Mouse (Mus musculus) fat pad, adult 2 months (tissue): ENCODE data around the gene Gpx2.
"Not testable (repeated sequence)": the region's sequence is repeated elsewhere in the genome, so short reads cannot be mapped to it uniquely, and the experiment has no call there.

Source experiments
- DNase-seq: peaks from one replicate; pipeline ENCODE4 v3.0.0-alpha.2; 2011; ENCODE audit warnings: low read depth, low spot score; ENCODE audit errors: extremely low read depth

Gene Gpx2

DNA sequence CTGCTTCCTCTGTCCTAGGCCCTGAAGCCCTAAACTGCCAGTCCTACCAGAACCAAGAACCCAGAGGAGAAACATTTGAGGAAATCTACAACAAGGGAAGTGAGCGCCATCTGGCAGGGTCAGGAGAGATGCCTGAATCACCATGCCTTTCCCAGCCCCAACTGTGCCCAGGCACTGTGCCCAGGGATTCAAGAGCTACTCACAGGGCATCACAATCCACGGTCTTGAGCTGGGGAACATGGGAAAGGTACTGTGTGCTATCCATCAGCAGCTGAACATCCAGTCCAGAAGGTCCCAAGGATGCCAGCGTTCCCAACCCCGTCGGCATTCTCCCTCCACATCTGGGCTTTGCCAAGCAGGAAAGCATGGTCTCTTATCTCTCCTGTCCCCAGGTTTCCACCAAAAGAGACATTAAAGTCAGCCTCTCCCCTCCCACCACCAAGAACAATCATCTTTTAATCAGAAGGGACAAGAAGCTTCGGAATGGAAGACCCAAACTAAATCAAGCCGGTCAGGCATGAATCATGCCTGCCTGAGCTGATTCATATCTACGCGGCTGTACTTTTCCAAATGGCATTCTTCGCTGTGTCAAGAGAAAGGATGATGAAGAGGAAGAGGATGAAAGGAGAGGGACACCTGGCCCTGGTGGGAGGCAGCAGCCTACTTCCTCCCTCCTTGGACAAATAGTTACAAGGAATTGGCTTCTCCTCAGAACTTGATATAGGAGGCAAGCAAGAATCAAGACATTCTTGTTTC lies 9.9 kb upstream of the Gpx2 start:
- DNase-seq: no peak

DNA sequence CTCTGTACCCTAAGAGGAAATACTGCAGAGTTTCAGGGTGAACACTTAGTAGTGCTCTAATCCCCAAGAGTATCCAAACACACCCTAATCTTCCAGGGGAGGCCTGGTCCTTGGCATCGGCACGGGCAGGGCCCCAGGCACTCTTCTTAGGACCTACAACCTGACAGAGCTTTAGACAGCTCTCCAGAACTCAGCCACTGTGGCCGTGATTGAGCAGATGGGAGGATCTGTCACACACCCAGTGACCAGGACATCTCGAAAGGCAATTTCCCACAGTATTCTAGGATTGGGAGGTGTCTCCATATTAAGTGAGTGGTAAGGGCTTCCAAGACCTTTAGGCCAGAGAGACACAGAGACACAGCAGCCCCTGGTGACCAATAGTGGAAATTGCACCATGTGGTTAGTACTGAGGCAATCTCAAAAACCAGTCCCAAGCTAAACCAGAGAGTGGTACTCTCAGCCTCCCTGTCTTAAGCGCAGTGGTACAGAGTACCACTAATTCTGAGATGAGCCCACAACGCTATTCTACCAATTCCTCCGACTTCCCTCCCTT lies 8.4 kb upstream of the Gpx2 start:
- DNase-seq: no peak

DNA sequence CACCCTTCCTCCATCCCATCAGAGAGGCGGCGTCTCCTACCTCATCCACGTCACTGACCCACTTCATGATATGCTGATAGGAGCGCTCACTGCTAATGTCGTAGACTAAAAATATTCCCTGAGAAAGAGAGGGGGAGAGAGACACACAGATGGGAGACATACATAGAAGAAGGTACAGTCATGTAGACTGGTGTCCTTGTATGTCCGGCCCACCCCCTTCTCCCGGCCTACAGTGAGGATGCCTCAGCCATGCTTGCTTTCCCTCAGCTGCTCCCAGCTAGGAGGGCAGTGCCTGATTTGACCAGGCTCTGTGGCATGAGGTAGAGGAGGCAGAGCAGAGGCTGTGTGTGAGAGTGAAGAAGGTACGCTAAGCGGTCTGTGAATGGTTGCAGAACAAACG lies 7.7 kb upstream of the Gpx2 start:
- DNase-seq: no peak

DNA sequence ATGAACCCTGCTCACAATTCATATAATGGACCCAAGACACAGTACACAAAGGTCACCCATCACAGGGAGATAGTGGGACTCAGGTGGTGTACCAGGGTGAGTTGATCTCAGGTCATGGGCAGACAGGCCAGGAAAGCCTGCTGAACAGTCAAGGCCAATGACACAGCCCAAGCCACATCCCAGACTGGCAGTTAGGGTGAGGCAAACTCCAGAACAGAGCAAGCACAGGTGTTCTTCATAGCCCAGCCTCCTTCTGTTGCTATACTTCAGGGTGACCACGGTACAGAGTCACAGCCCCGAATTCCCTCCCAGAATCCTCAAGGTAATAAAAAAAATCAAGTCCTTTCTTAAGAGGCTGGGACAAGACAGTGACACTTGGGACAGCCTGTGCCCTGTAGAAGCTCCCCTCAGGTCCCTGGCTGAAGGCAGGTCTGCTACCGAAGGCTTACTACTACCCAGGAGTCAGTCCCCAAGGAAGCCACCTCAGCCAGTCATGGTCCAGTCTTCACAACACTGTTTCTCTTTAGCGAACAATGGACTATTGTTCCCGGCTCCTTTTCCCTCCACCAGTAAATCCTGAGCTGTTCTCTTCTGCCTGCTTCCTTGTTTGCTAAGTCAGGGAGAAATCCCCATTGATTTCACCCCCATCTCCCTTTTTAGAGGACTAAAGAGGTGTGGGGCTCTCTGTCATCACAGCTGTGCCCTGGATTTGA lies 2.8 kb upstream of the Gpx2 start:
- DNase-seq: no peak

DNA sequence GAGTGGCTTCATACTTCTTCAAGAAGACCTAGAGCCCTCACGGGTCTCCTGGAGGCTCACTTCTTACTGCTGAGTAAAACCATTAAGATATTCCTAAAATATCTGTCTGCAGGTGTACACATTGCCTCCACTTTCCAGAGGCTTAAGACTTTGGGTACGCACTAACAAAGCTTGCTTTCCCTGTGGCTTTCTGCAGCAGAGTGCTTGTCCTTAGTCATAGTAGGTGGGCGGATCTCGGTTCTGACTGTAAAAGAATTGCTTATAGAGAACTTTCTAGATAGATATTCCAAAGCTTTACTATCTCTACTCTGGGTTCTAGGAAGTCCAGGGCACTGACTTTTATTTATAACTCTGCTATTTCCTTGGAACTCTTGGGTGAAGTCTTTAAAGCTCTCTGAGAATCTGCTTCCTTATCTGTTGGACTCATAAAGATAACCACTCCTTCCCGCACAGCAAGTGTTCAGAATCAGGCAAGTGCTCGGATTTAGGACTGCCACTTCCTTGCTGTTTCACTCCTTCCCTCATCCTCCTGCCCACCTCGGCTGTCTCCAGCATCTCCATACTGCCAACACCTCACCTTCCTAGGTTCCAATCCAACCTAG lies 1.7 kb upstream of the Gpx2 start:
- DNase-seq: no peak

DNA sequence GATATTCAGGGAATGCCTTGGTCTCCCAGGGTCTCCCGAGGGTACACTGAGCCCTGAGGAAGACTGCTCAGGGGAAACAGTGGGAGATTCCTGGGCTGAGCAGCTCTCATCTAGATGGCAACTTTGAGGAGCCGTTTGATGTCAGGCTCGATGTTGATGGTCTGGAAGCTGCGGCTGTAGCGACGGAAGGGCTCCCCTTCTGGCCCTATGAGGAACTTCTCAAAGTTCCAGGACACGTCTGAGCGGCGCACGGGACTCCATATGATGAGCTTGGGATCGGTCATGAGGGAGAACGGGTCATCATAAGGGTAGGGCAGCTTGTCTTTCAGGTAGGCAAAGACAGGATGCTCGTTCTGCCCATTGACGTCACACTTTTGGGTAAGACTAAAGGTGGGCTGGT lies 2.8 kb downstream of the Gpx2 start:
- DNase-seq: not testable (repeated sequence)

DNA sequence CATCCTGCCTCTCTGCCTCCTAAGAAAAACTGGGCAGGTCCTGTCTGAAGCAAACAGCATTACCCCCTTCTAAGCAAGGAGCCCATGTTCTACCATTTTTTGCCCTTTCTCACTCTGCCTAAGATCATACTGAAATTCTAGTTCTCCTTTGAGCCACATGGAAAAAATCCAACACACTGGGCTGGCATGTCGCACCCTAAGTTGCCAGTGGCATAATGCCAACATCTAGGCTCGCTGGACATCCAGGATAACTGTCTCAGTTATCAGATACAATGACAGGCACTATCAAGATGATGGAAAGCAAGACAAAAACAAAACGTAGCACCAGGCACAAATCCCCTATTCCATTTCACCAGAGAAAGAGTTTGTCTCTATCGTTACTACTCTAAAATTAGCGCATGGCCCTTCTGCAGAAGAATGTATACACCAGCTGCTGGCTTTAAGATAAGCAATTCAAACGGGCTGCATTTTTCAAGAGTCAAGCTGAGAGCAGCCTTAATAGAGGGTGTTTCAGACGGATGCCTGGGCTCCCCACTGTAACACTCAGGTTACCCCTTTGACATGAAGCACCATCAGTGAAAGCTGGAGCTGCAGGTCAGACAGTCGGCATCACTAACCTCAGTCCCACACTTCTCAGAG lies 4.8 kb downstream of the Gpx2 start:
- no peak for DNase-seq

DNA sequence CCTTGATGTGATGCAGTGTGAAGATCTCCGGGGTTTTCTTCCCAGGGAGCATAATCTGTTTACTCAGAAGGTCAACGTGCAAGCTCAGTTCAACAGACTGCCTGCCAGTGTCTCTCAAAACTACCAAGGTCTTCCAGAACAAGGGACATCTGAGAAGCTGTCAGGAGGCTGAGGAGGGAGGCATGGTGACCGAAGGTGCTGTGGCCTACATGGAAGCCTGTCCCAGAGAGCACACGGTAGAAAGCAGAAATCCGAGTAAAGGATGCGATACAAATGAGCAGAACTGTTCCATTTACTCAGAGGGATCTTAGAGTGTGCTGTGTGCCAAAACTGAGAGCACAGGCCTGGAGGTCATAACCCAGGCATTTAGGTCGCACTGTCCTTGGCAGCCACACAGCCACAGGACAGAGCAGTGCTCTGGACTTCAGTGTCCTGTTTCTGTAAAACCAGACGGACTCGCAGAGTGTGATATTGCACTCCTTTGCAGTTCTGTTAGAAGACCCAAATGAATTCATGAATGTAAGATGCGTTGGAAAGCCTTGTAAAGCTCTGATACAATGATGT lies 11.2 kb downstream of the Gpx2 start:
- DNase-seq: no peak

DNA sequence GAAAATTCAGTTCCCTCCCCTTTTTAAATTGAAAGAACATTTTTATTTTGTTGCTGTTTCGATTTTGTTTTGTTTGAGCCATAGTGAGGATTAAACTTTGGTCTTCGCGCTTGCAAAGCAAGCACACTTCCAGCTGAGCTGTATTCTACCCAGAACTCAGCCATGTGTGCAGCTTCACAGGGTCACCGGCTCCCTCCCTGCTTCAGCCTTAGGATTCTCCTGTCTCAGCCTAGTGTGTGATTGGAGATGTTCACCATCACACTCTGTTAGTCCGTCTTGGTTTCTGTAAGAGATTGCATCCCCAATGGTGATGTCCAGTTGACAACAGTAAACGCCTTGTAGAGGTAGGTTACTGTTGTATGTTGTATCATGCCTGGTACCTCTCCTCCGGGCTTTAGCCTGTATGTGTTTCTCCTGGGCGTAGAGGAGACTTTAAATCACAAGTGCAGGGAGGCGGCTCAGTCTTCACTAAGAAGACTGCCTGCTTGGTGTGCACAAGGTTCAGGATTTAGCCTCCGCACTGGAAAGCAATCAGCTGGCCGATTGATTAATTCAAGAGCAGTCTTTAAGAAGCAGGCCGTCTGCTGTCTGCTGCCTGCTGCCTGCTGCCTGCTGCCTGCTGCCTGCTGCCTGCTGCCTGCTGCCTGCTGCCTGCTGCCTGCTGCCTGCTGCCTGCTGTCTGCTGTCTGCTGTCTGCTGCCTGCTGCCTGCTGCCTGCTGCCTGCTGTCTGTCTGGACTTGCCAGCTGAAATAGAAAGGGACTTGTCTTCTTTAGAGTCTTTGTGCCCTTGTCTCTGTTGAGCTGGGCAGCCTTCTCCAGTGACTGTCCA lies 14.5 kb downstream of the Gpx2 start:
- DNase-seq: no peak

DNA sequence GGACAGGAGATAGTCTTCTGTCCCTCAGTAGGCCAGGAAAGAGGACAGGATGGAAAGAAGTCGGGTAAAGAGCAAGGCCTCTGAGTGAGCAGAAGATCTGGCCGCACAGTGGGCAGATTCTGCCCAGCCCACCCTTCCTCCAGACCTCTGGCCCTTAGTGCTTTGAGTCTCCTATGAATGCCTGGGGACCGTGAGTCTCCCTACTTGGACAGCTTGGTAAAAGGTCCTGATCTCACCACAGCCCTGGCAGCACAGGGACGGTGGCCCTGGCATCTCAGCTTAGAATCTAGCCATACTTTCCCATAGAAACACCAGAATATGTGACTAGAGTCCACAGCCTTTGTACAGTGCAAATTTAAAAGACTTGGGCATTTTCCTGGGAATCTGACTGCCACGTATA lies 15.4 kb downstream of the Gpx2 start:
- DNase-seq: no peak

DNA sequence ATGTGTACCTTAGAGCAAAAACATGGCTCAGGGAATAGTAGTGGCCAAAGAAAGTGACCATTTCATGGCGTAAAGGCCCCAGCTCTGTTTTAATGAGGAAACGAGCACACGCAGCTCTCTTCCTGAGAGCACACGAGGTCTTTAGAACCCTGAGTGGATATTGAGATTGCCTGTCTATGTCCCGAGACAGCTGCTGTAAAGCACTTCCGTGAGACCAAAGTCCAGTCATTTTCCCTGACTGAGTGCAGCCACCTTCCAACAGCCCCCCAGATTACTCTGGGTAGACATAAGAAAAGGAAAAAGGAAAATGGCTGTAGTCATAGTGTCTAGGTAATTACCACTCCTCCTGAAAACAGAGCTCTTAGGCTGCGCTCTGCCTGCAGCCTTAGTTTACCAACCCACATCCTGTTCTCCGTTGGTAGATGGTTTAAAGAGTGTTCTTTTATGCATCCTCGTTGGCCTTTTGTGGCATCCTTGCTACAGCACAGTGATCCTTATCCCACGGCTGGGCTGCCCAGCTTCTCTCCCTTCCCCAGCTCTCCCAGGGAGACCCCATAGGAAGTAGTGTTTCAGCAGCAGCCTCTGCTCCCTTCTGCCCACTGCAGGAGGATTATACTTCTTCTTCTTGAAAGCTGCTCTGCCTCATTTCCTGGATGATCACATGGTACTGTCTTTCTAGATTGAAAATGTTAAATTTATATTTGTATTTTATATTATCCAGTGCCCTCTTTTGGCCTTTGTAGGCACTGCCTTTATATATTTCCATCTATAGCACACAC lies 16.9 kb downstream of the Gpx2 start:
- no peak for DNase-seq

DNA sequence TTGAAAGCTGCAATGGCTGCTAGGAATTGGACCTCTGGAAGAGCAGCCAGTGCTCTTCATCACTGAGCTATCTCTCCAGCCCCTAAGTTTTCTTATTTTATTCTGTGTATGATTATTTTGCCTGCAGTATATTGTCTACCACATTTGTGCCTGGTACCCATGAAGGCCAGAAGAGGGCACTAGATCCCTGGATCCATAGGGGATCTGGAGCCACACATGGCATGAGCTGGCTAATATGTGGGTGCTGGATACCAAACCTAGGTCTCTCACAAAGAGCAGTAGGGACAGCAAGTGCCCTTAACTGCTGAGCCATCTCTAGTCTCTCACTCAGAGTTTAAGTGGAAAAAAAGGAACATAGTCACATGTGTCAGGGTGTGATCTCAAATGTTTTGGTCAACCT lies 17.5 kb downstream of the Gpx2 start:
- DNase-seq: no peak

DNA sequence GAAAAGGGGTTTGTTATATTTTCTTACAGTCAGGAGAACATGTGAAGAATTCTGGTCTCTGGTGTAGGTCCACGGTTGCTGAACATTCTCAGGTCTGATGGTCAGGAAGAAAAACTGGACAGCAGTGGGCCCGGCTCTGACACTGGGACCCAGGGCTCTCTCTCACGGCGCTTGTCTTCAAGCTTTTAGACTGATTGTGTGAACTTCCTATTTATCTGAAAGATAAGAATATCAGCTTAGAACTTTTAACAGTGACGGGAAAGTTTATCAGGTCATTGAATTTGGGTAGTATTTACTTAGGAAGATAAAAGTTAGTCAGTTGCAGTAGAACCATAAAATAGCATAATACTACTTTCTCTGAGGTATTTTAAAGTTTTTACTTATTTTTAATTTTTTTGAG lies 18.5 kb downstream of the Gpx2 start:
- DNase-seq: no peak

DNA sequence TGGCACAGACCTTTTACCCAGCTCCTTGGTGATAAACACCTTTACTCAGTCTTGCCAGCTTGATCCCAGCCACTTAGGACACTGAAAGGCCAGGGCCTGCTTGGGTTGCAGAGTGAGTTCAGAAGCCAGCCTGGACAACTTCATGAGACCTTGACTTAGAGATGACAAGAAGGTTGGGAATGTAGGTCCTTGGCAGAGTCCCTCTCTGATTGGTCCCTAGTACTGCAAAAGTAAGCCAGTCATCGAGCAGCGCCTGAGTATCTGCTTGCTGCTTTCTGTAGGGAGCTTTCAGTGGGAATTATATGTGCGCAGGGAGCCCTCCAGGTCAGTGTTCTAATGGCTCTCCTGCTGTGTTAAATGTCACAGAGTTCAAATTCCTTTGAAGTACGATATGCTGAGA lies 20.2 kb downstream of the Gpx2 start:
- no peak for DNase-seq

DNA sequence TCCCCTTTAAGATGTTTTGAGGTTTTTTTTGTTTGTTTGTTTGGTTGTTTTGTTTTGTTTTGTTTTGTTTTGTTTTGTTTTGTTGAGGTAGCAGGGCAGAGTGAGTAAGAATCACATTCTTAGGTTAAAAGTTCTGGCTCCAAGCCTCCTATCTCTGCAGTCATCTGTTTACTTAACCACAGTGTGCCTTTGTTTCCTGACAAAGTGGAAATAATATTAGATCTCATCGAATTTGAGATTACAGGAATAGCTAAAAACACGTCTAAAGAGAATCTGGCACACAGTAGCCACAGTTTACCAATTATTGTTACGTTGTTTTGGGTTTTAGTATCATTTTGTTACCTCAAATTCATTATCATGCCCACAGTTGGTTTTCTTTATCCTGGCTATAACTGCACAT lies 20.7 kb downstream of the Gpx2 start:
- no peak for DNase-seq

DNA sequence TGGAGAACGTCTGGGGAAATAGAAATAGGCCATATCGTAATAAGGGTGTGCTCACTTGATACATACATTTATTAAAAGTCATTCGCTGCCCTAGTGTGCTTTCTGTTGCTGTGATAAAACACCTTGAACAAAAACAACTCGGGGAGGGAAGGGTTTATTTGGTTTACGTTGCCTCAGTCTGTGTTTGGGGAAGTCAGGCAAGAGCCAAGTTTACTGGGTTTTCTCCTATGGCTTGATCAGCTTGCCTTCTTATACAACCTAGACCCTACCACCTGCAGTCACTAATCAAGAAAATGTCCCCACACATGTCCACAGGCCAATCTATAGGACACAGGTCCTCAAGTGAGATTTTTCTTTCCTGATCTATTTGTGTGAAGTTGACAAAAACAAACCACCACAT lies 23.8 kb downstream of the Gpx2 start:
- no peak for DNase-seq

DNA sequence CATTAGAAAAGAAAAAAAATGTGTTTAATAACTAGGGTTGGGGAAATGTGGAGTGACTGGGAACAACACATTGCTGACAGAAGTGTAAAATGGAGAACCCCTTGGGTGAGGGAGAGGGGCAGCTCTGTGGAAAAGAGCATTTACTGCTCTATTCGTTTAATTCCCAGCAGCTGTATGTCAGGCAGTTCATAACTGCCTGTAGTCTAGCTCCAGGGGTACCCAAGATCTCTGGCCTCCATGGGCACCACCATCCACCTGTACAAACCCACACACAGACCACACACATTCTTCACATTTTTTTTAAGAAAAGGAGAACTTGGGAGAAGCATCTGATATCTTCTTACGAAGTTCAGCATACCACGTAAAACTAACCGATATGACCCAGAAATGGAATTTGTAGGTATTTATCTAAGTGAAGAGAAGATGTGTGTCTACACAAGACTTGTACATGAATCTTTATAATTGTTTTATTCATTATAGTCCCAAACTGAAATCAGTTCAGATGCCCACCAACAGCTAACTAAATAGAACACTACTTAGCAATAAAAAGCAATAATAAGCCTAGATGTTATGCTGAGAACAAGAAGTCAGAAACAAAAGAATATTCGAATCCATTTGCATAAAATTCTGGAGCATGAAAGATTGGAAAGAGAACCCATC lies 24.4 kb downstream of the Gpx2 start:
- DNase-seq: no peak

DNA sequence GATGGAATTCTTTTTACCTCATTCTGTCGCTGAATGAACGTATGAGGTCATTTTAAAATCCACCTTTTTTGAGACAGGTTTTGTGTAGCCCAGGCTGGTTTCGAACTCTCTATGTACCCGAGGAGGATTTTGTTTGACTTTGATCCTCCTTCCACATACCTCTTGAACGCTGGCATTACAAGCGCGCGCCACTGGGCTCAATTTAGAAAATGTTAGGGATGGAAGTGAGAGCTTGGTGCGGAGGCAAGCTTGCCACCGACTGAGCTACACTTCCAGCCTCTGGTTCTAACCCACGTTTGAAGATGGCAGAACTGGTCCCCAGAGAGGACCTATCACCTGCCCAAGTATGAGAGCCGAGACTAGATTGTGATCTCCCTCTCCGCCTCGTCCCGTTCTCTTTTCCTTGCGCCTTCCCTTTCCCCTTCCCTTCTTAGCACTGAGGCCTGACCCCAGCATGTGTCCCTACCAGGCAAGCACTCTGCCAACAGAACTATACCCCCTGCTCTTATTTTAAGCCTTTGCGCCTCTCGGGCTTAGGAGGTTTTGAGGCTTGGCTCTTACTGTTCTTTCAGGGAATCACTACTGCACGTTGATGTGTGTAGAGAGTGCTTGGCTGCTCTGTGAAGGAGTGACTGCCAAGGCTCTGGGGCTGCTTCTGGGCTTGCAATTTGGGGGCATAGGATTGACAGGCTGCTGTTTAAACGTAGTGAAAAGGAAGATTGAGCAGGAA lies 29.3 kb downstream of the Gpx2 start:
- no peak for DNase-seq
